Mouse (Mus musculus): ENCODE measurements around the gene 2700049A03Rik. TPM values are rescaled to one million over a fixed set of nuclear protein-coding genes. Genes with fewer than 3 reads are reported as not detected.

The 2700049A03Rik gene
- total and polyA plus RNA-seq, 3 experiments = 7.7 to 10.0 (median 9.4) TPM

DNA sequence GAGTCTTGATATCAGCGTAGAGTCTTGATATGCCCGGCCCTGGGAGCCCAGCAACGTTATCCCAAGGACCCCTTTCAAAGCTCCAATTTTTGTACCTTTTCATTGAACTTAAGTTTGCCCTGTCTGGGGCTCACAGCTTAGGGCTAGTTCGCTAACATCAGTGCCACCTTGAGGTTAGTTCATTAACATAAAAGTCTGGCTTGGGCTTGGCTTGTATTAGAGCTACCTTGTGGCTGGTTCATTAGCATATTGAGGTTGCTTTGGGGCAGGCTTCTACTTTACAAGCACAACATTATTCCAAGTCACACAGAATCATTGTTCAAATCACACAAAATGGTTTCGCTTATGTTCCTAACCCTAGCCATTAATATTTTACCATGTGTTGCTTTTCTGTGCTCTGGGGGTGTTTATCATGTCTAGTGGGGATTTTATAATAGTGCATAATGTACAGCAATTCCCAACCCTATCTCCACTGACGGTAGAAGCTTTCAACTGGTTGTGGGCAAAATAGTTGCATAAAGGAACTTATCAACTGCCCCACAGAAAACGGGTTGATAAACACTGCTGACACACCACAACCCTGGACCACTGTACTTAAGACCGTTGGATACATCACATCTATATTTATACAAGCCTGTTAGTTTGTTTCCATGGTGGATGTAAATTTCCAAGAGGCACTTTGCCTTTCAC is 139.4 kb downstream of the 2700049A03Rik start:
- TF ChIP-seq USF2 (conservative IDR thresholded peaks at IDR 0.05; ENCODE audit: low read depth, low read length) (no peak), NELFE (IDR thresholded peaks at IDR 0.05; ENCODE audit: low read depth, low read length) (no peak)
- DNase-seq (ENCODE audit: extremely low read depth) = no peak
- in situ Hi-C loops (cut with MboI; ENCODE audit: low pct_ligation_motif_present, low pct_unique_long_range_greater_than_20kb, low sequenced_read_pairs) (no loop called here), dilution Hi-C loops (cut with MboI; ENCODE audit: extremely low pct_ligation_motif_present, extremely low pct_unique_long_range_greater_than_20kb, low sequenced_read_pairs) (no loop called here)
- no peaks in the 10 kb centered on the region for H3K79me2 ChIP-seq (replicated peaks; ENCODE audit: control insufficient read depth, extremely low read depth, insufficient read depth, poor library complexity, severe bottlenecking)
- no peak overlapping the region for H3K4me2 ChIP-seq (ENCODE audit: insufficient read depth, low read depth, poor library complexity, severe bottlenecking)
- H3K36me3 ChIP-seq (replicated peaks in 1 of 2; ENCODE audit: control insufficient read depth in 1 of 2, insufficient read depth in 1 of 2, low read length in 1 of 2) = no peaks in the 10 kb centered on the region
- H3K9ac ChIP-seq (ENCODE audit: insufficient read depth, low read depth) = no peak overlapping the region
- no peaks in the 10 kb centered on the region for H3K27me3 ChIP-seq (replicated peaks)
- H3K4me3 ChIP-seq (replicated peaks in 1 of 3; ENCODE audit: low read depth in 2 of 3, low read length in 2 of 3, poor library complexity in 1 of 3) = no peak overlapping the region
- H3K4me1 ChIP-seq (ENCODE audit: control insufficient read depth in 1 of 2, insufficient read depth in 2 of 2) = peaks cover 3 to 14% of the 10 kb centered on the region in 2 experiments; a peak in 2 of 4 replicates
- H3K27ac ChIP-seq (ENCODE audit: insufficient read depth, low read depth) = no peak overlapping the region
- peaks cover 2% of the 10 kb centered on the region for H3K9me3 ChIP-seq (replicated peaks; ENCODE audit: low read length)

- no peak overlapping the region for H3K4me2 ChIP-seq (ENCODE audit: insufficient read depth, low read depth, poor library complexity, severe bottlenecking)
- in situ Hi-C loops (cut with MboI; ENCODE audit: low pct_ligation_motif_present, low pct_unique_long_range_greater_than_20kb, low sequenced_read_pairs) = no loop called here
Measured at GRCm38 (mm10) chr12:71279521-71280262, 143.0 kb downstream of the 2700049A03Rik start.

GRCm38 (mm10) chr12:71281201-71281768 is 144.6 kb downstream of the 2700049A03Rik start:
- in situ Hi-C loops (cut with MboI; ENCODE audit: low pct_ligation_motif_present, low pct_unique_long_range_greater_than_20kb, low sequenced_read_pairs) (no loop called here), dilution Hi-C loops (cut with MboI; ENCODE audit: extremely low pct_ligation_motif_present, extremely low pct_unique_long_range_greater_than_20kb, low sequenced_read_pairs) (no loop called here)
- Histone ChIP-seq H3K4me3 (replicated peaks in 1 of 3; ENCODE audit: low read depth in 2 of 3, low read length in 2 of 3, poor library complexity in 1 of 3) (peak overlapping the region; percentile 55 to 70 (median 70)), H3K79me2 (replicated peaks; ENCODE audit: control insufficient read depth, extremely low read depth, insufficient read depth, poor library complexity, severe bottlenecking) (peaks cover 14% of the 10 kb centered on the region), H3K4me1 (ENCODE audit: control insufficient read depth in 1 of 2, insufficient read depth in 2 of 2) (peaks cover 7 to 39% of the 10 kb centered on the region in 2 experiments; a peak in 3 of 4 replicates), H3K9me3 (replicated peaks; ENCODE audit: low read length) (peaks cover 11% of the 10 kb centered on the region), H3K36me3 (replicated peaks in 1 of 2; ENCODE audit: control insufficient read depth in 1 of 2, insufficient read depth in 1 of 2, low read length in 1 of 2) (peaks cover 17 to 31% of the 10 kb centered on the region in 2 experiments), H3K4me2 (ENCODE audit: insufficient read depth, low read depth, poor library complexity, severe bottlenecking) (peak overlapping the region; percentile 69; the same call in 1 of the 2 replicates), H3K27me3 (replicated peaks) (no peaks in the 10 kb centered on the region), H3K9ac (ENCODE audit: insufficient read depth, low read depth) (peak overlapping the region; percentile 72), H3K27ac (ENCODE audit: insufficient read depth, low read depth) (peak overlapping the region; percentile 29; the same call in 1 of the 2 replicates)
- DNase-seq (ENCODE audit: extremely low read depth) = peak; percentile 91
- 0 out of 2 replicates have a peak, but pooled peaks have one; percentile 42 for TF ChIP-seq ELF1 (IDR thresholded peaks at IDR 0.05; ENCODE audit: low read depth, low read length)
- no peak for TF ChIP-seq E2F4 (IDR thresholded peaks at IDR 0.05; ENCODE audit: insufficient replicate concordance, low read depth, low read length)
- TF ChIP-seq MAX (IDR thresholded peaks at IDR 0.05; ENCODE audit: low read length) = peak; percentile 13; the same call in 1 of the 2 replicates
- peak; percentile 45; the same call in 1 of the 2 replicates for TF ChIP-seq SIN3A (IDR thresholded peaks at IDR 0.05; ENCODE audit: low read length)
- TF ChIP-seq ETS1 (conservative IDR thresholded peaks at IDR 0.05; ENCODE audit: low read depth, low read length) = no peak
- 0 out of 2 replicates have a peak, but pooled peaks have one; percentile 27 for TF ChIP-seq EP300 (IDR thresholded peaks at IDR 0.05; ENCODE audit: low read length)
- no peak for TF ChIP-seq PAX5 (IDR thresholded peaks at IDR 0.05; ENCODE audit: low read length)
- peak; percentile 70 for TF ChIP-seq JUND (conservative IDR thresholded peaks at IDR 0.05; ENCODE audit: low read depth, low read length)
- peak; percentile 98 for TF ChIP-seq CHD2 (IDR thresholded peaks at IDR 0.05; ENCODE audit: low read length)
- peak; percentile 91 for TF ChIP-seq MAFK (IDR thresholded peaks at IDR 0.05; ENCODE audit: insufficient replicate concordance, low read length)
- no peak for TF ChIP-seq CHD1 (IDR thresholded peaks at IDR 0.05; ENCODE audit: low read depth, low read length)
- TF ChIP-seq BHLHE40 (IDR thresholded peaks at IDR 0.05; ENCODE audit: low read depth, low read length) = no peak
- peak; percentile 96 for TF ChIP-seq TBP (conservative IDR thresholded peaks at IDR 0.05; ENCODE audit: low read depth, low read length)
- no peak for TF ChIP-seq USF1 (IDR thresholded peaks at IDR 0.05; ENCODE audit: low read depth, low read length)
- no peak for TF ChIP-seq ZNF384 (IDR thresholded peaks at IDR 0.05; ENCODE audit: low read depth, low read length)
- TF ChIP-seq NRF1 (IDR thresholded peaks at IDR 0.05; ENCODE audit: low read depth, low read length) = no peak
- TF ChIP-seq CTCF (conservative IDR thresholded peaks at IDR 0.05 in 1 of 2, IDR thresholded peaks at IDR 0.05 in 1 of 2; ENCODE audit: low read depth in 2 of 2, low read length in 2 of 2) = no peak
- TF ChIP-seq ZMIZ1 (IDR thresholded peaks at IDR 0.05; ENCODE audit: low read depth, low read length) = peak; percentile 74

More at GRCm38 (mm10) chr12:71279521-71280262, 143.0 kb downstream of the 2700049A03Rik start:
- no peak overlapping the region for H3K27ac ChIP-seq (ENCODE audit: insufficient read depth, low read depth)
- TF ChIP-seq ZNF384 (IDR thresholded peaks at IDR 0.05; ENCODE audit: low read depth, low read length) (peak; percentile 40; the same call in 1 of the 2 replicates), UBTF (IDR thresholded peaks at IDR 0.05; ENCODE audit: low read depth, low read length) (no peak), ZKSCAN1 (IDR thresholded peaks at IDR 0.05; ENCODE audit: borderline replicate concordance, low read depth, low read length) (no peak), MEF2A (IDR thresholded peaks at IDR 0.05; ENCODE audit: borderline replicate concordance, low read depth, low read length) (no peak), E2F4 (IDR thresholded peaks at IDR 0.05; ENCODE audit: insufficient replicate concordance, low read depth, low read length) (no peak), IRF4 (IDR thresholded peaks at IDR 0.05; ENCODE audit: low read depth, low read length) (no peak)
- no peak overlapping the region for H3K9ac ChIP-seq (ENCODE audit: insufficient read depth, low read depth)
- H3K4me1 ChIP-seq (ENCODE audit: control insufficient read depth in 1 of 2, insufficient read depth in 2 of 2) = peaks cover 7 to 28% of the 10 kb centered on the region in 2 experiments; a peak in 3 of 4 replicates
- peaks cover 6% of the 10 kb centered on the region for H3K9me3 ChIP-seq (replicated peaks; ENCODE audit: low read length)
- no peak overlapping the region for H3K4me3 ChIP-seq (replicated peaks in 1 of 3; ENCODE audit: low read depth in 2 of 3, low read length in 2 of 3, poor library complexity in 1 of 3)
- peaks cover 9 to 15% of the 10 kb centered on the region in 2 experiments for H3K36me3 ChIP-seq (replicated peaks in 1 of 2; ENCODE audit: control insufficient read depth in 1 of 2, insufficient read depth in 1 of 2, low read length in 1 of 2)
- no peaks in the 10 kb centered on the region for H3K27me3 ChIP-seq (replicated peaks)
- dilution Hi-C loops (cut with MboI; ENCODE audit: extremely low pct_ligation_motif_present, extremely low pct_unique_long_range_greater_than_20kb, low sequenced_read_pairs) = no loop called here
- H3K79me2 ChIP-seq (replicated peaks; ENCODE audit: control insufficient read depth, extremely low read depth, insufficient read depth, poor library complexity, severe bottlenecking) = peaks cover 14% of the 10 kb centered on the region
- DNase-seq (ENCODE audit: extremely low read depth) = no peak
